Mouse (Mus musculus): ENCODE results near the gene Agtpbp1.

GRCm38 (mm10) chr13:59431124-59431864, 153.7 kb downstream of the Agtpbp1 start:
- TF ChIP-seq POLR2A (IDR thresholded peaks at IDR 0.05; ENCODE audit: control insufficient read depth, extremely low read depth, insufficient read depth, low read length, poor library complexity) (no peak), CTCF (IDR thresholded peaks at IDR 0.05; ENCODE audit: borderline replicate concordance, control insufficient read depth, extremely low read depth, insufficient read depth, low read length, poor library complexity) (no peak)
